Mouse (Mus musculus) erythroblast, adult 5-6 weeks (primary cell): ENCODE data around the gene Umps. TPM values are rescaled to one million over a fixed set of nuclear protein-coding genes. Genes with fewer than 3 reads are reported as not detected.

Experiments
- total RNA-seq, 2 experiments: library from RNA; stranded (forward) in 1 of 2; stranded (reverse) in 1 of 2; fragments of 150-400 nt in 1 of 2; fragments of 200-764, 138-1000 nt in 1 of 2; gene quantifications; 2 replicates each; pipeline versions ENCODE4 v1.2.3 to v1.2.4; 2015 to 2017; ENCODE audit warnings: low replicate concordance in 2 of 2

Gene Umps
- total RNA-seq, 2 experiments from 2014 or later, result 7.5 to 11.4 TPM

Other genes with a start within 250 kb of the Umps start
- 7.9 and 9.2 TPM in 2 replicates for gene Muc13, start 173.0 kb downstream of the Umps start, total RNA-seq (2015; ENCODE audit: low replicate concordance)
- 4.4 and 6.6 TPM in 2 replicates for gene Muc13, start 173.0 kb downstream of the Umps start, total RNA-seq (2017; ENCODE audit: low replicate concordance)
- gene Itgb5, start 137.4 kb downstream of the Umps start, total RNA-seq (2015; ENCODE audit: low replicate concordance), result 4.6 and 25.6 TPM in 2 replicates
- 2.2 and 8.2 TPM in 2 replicates for gene Itgb5, start 137.4 kb downstream of the Umps start, total RNA-seq (2017; ENCODE audit: low replicate concordance)